Mouse (Mus musculus) stomach, embryonic 16.5 days (tissue): ENCODE measurements around the gene Ppp1r11. TPM values are rescaled to one million over a fixed set of nuclear protein-coding genes. Genes with fewer than 3 reads are reported as not detected.

Experiments used
- ATAC-seq: fragments of 200-750 bp; cut with Nextera tagmentation; 2 replicates; pipeline ENCODE4 v1.8.0; 2017; ENCODE audit warnings: moderate number of reproducible peaks, moderate TSS enrichment; ENCODE audit not compliant: insufficient read depth, low FRiP score
- H3K27ac ChIP-seq: fragments of 300-500 bp; sonication (generic); 2 replicates; pipeline ENCODE4 v1.5.1; 2014; ENCODE audit warnings: low read length
- H3K27me3 ChIP-seq: fragments of 300-500 bp; sonication (generic); 2 replicates; pipeline ENCODE4 v1.6.1; 2014; ENCODE audit warnings: low read length, control low read depth, mixed read lengths; ENCODE audit not compliant: control insufficient read depth, insufficient read depth
- H3K36me3 ChIP-seq: fragments of 300-500 bp; sonication (generic); 2 replicates; pipeline ENCODE4 v1.6.1; 2014; ENCODE audit warnings: low read length; ENCODE audit not compliant: control insufficient read depth, insufficient read depth
- H3K4me1 ChIP-seq: fragments of 300-500 bp; sonication (generic); 2 replicates; pipeline ENCODE4 v1.6.1; 2014; ENCODE audit warnings: low read length, control low read depth, mixed read lengths; ENCODE audit not compliant: control insufficient read depth, insufficient read depth
- H3K4me2 ChIP-seq: fragments of 300-500 bp; sonication (generic); 2 replicates; pipeline ENCODE4 v1.6.1; 2014; ENCODE audit warnings: low read depth, low read length, mixed read lengths
- H3K4me3 ChIP-seq: fragments of 300-500 bp; sonication (generic); replicated peaks from 2 replicates; pipeline ENCODE4 v1.5.1; 2014; ENCODE audit warnings: mild to moderate bottlenecking, low read length
- H3K9ac ChIP-seq: fragments of 300-500 bp; sonication (generic); 2 replicates; pipeline ENCODE4 v1.6.1; 2014; ENCODE audit warnings: low read length
- H3K9me3 ChIP-seq: fragments of 300-500 bp; sonication (generic); replicated peaks from 2 replicates; pipeline ENCODE4 v1.6.1; 2016; ENCODE audit warnings: low read length, control low read depth; ENCODE audit not compliant: control insufficient read depth
- WGBS: fragments of 180-500 bp; shearing (Covaris S2); extraction: QIAGEN DNeasy Blood & Tissue Kit; methylation state at CpG from one replicate; pipeline ENCODE4 v1.1.7; 2014; 5-methylcytosine and 5-hydroxymethylcytosine counted together
- polyA plus RNA-seq: library from polyadenylated mRNA; unstranded; fragments of >200 nt; fragmentation: Nextera tagmentation; extraction: Ambion mirVana; gene quantifications from 2 replicates; pipeline ENCODE4 v1.2.1, GENCODE M21; 2015

Gene Ppp1r11
- polyA plus RNA-seq, 1 experiment from 2014 or later, result 97.4 TPM

DNA sequence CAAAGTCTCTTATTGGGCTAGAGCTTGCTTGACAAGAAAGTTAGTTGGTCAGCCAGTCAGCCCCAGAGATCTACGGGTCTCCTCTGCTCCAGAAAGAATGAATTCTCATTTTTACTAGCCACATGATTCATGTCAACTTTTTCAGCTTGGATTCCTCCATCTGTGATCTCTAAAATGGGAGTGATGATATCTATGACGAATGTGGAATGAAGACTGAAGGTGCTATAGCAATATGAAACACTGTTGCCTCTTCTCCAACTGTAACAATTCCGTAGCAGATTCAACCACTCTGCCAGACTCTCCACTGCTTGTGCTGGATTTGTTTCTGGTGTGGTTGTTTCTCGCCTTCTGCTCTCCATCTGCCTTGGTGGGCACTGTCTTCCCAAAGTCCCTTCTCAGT lies 20.4 kb downstream of the Ppp1r11 start:
- no peaks in the 10 kb centered on the region for H3K36me3 ChIP-seq
- H3K4me1 ChIP-seq, result no peaks in the 10 kb centered on the region
- no peak for ATAC-seq
- no peak overlapping the region for H3K4me2 ChIP-seq
- no peak overlapping the region for H3K4me3 ChIP-seq
- WGBS, result 76% methylated on average over 4 of the region's 4 CpGs
- no peak overlapping the region for H3K9ac ChIP-seq
- H3K27me3 ChIP-seq, result no peaks in the 10 kb centered on the region
- no peaks in the 10 kb centered on the region for H3K9me3 ChIP-seq
- H3K27ac ChIP-seq, result no peak overlapping the region

DNA sequence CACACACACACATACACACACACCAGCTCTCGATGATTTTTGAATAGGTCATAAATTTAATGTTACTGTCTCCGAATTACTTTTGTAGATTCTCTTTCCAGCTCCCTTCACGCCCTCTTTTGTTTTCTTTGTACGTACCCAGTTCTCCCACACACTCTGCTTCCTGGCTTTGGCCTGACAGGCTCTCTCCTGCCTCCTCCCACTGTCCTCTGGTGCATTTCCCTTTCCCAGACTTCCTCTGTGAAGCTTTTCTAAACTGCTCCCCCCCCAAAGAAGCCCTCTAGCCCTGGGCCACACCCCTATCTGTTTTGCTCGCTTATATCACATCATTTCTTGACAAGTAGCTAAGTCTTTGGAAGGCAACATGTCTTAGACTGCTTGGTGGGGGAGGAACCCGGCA lies 21.3 kb downstream of the Ppp1r11 start:
- no peak for ATAC-seq
- Histone ChIP-seq H3K36me3 (no peaks in the 10 kb centered on the region), H3K27ac (no peak overlapping the region), H3K4me1 (no peaks in the 10 kb centered on the region), H3K9me3 (no peaks in the 10 kb centered on the region), H3K27me3 (no peaks in the 10 kb centered on the region), H3K9ac (no peak overlapping the region), H3K4me2 (no peak overlapping the region), H3K4me3 (no peak overlapping the region)
- WGBS, result 58% methylated on average over 6 of the region's 6 CpGs

DNA sequence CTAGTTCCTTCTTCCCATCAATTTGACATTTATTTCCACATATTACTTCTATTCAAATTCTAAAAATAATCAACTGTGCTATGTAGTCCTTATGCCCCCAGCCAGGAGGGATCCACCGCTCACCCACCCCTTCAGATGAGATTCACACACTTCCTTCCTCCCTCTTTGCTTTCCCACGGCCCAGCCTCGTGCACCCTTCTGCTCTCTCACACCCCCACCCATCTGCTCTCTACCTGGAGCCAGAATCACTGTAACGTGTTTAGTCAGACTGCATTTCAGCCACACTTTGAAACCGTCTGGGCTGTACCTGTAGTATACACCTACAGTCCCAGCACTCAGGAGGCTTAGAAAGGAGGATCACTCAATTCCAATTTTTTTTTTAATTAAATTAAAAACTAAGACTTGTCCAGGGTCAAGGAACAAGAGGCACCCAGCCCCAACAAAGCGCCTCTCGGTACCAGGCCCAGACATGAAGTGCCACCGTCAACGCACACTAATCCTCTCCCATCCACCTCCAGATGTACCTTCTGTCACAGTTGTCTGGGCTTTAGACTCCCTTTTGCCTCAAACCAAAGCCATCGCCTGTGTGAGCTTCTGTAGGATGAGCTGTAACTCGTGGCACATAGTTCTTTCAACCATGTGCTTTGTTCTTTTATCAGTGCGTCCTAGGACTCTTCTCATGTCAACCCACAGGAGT lies 22.2 kb downstream of the Ppp1r11 start:
- Histone ChIP-seq H3K9me3 (no peaks in the 10 kb centered on the region), H3K4me3 (no peak overlapping the region), H3K4me1 (no peaks in the 10 kb centered on the region), H3K27ac (no peak overlapping the region; the same call in 1 of the 2 replicates), H3K9ac (no peak overlapping the region), H3K4me2 (no peak overlapping the region), H3K27me3 (no peaks in the 10 kb centered on the region), H3K36me3 (no peaks in the 10 kb centered on the region)
- WGBS, result 67% methylated on average over 12 of the region's 12 CpGs
- no peak for ATAC-seq

DNA sequence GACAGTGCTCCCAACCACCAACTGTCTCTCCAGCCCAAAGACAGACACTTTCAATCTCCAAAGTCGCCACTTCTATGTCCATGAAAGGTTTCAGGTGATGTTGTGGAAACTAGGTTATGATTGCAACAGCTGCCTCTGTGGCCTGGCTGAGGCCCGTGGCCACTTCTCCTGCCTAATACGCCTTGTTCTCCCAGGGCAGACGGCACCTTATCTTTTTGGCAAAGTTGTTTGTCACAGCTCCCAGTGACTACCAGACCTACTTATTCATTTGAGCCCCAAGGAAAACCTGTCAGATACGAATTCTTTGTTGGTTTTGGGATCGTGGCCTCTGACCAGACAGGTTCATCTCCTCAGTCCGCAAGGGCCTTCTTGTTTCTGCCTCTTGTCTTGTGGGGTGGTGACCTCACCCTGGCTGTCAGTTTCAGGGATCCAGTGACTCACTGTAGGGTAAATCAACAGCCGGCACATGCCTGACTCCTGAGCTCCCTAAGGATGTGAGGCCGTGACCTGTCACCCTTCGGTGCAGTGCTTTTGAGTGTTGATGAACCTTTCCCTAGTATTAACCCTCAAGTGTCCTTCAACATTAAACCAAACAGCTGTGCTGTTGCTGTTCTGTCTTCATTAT lies 23.9 kb downstream of the Ppp1r11 start:
- Histone ChIP-seq H3K27me3 (no peaks in the 10 kb centered on the region), H3K36me3 (no peaks in the 10 kb centered on the region), H3K4me3 (no peak overlapping the region), H3K9me3 (no peaks in the 10 kb centered on the region), H3K4me1 (no peaks in the 10 kb centered on the region), H3K27ac (no peak overlapping the region), H3K4me2 (no peak overlapping the region), H3K9ac (no peak overlapping the region)
- 29% methylated on average over 10 of the region's 10 CpGs for WGBS
- ATAC-seq, result no peak

DNA sequence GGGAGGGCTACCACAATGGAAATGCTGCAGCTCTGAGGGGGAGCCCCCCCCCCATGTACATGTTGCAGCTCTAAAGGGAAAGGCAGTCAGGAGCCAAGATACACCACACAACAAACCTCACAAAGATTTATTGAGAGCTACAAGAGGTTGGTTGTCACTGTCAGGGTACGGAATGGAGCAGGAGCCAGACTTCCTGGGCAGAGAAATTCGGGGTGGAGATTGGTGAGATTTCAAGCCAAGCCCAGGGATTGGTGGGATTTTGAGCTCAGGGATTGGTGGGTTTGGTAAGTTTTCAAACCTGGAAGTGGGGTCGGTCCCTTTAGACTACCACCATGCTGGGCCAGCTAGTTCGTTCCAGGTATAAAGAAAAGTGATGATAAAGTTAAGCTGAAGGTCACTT lies 28.1 kb downstream of the Ppp1r11 start:
- Histone ChIP-seq H3K27me3 (no peaks in the 10 kb centered on the region), H3K9ac (no peak overlapping the region)

DNA sequence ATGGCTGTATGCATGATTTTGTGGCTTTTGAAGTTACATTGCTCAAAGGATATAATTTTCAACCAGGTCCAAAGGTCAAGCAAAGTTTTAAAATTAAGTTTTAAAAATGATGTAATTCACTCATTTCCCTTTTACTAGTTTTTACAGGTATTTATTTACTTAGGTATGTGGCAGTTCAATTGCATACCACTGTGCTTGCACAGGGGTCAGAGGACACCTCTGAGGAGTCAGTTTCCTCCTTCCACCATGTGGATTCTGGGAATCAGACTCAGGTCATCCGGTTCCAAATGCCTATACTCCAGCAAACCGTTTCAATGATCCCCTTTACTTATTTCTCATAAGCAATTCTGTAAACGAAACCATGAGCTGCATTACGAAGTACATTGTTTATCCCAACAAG lies 28.8 kb downstream of the Ppp1r11 start:
- Histone ChIP-seq H3K4me2 (no peak overlapping the region), H3K4me1 (no peaks in the 10 kb centered on the region), H3K4me3 (no peak overlapping the region), H3K27ac (no peak overlapping the region), H3K9me3 (no peaks in the 10 kb centered on the region), H3K27me3 (no peaks in the 10 kb centered on the region), H3K36me3 (no peaks in the 10 kb centered on the region), H3K9ac (no peak overlapping the region)
- no peak for ATAC-seq
- 73% methylated on average over 4 of the region's 4 CpGs for WGBS

More for the DNA sequence above, 28.1 kb downstream of the Ppp1r11 start:
- WGBS, result 61% methylated on average over 4 of the region's 4 CpGs
- H3K4me2 ChIP-seq, result no peak overlapping the region
- no peaks in the 10 kb centered on the region for H3K36me3 ChIP-seq
- no peaks in the 10 kb centered on the region for H3K9me3 ChIP-seq
- H3K4me3 ChIP-seq, result no peak overlapping the region
- H3K27ac ChIP-seq, result no peak overlapping the region
- no peaks in the 10 kb centered on the region for H3K4me1 ChIP-seq
- ATAC-seq, result no peak

DNA sequence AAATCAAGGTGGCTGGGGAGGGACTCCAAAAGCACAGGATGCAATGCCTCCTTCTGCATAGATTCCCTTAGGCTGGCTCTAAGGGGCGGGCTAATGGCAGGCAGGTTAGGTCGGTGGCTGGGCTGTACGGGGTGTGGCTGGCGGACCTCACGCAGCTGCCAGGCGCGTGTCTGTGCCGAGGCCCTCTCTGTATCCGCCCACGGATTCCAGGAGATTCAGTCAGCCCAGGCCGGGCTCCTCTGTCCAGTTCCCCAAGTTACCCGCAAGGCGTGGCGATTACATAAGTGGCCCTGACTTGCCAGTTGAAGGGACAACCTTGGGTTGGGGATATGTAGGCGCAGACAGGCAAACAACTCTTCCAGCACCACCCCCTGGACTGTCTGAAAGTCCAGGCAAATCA lies 31.3 kb downstream of the Ppp1r11 start:
- H3K4me1 ChIP-seq, result no peaks in the 10 kb centered on the region
- no peak overlapping the region for H3K4me2 ChIP-seq
- peak; percentile 58 for ATAC-seq
- WGBS, result 41% methylated on average over 15 of the region's 15 CpGs
- H3K9ac ChIP-seq, result no peak overlapping the region
- H3K9me3 ChIP-seq, result no peaks in the 10 kb centered on the region
- no peaks in the 10 kb centered on the region for H3K36me3 ChIP-seq
- no peaks in the 10 kb centered on the region for H3K27me3 ChIP-seq
- H3K27ac ChIP-seq, result no peak overlapping the region
- no peak overlapping the region for H3K4me3 ChIP-seq

DNA sequence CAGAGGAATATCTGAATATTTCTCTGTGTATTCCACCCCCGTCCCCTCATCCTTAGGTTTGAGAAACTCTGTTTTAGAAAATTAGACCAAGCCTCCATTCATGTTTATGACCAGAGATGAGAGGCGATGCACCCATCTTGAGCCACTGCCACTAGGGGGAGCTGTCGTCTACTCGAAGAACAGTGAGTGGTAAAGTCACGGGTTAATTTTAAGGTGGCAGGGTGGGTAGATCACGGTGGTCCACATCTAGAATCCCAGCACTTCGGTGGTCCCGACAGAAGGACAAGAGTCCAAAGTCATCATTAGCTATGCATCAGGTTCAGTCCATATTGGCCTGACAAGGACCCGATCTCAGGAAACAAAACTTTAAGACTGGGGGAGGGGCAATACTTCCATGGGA lies 36.5 kb downstream of the Ppp1r11 start:
- Histone ChIP-seq H3K36me3 (no peaks in the 10 kb centered on the region), H3K27me3 (no peaks in the 10 kb centered on the region), H3K4me1 (no peaks in the 10 kb centered on the region), H3K27ac (no peak overlapping the region), H3K4me2 (no peak overlapping the region), H3K4me3 (no peak overlapping the region), H3K9ac (no peak overlapping the region), H3K9me3 (no peaks in the 10 kb centered on the region)
- WGBS, result 15% methylated on average over 9 of the region's 9 CpGs
- no peak for ATAC-seq

DNA sequence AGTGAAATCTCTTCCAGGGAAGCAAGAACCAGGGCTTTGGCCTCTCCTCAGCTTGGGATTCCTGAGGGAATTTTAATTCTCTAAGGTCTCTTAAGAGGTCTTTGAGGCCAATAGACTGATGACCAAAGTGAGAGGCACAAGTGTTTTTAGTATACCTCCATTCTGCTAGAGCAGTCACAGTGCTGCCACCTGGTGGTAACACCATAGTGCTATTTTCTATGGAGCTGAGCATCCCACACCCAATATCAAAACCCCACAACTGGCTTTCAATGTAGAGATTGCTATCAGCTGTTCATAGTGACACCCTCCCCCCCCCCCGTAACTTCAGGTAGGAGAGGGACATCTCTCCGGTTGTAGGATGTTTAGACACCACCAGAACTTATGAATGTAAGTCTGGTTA lies 37.4 kb downstream of the Ppp1r11 start:
- H3K36me3 ChIP-seq, result no peaks in the 10 kb centered on the region
- H3K9ac ChIP-seq, result no peak overlapping the region
- no peak overlapping the region for H3K27ac ChIP-seq
- H3K4me1 ChIP-seq, result no peaks in the 10 kb centered on the region
- H3K4me2 ChIP-seq, result no peak overlapping the region
- H3K27me3 ChIP-seq, result no peaks in the 10 kb centered on the region
- 3% methylated on average over 2 of the region's 2 CpGs for WGBS
- no peak overlapping the region for H3K4me3 ChIP-seq
- no peaks in the 10 kb centered on the region for H3K9me3 ChIP-seq
- ATAC-seq, result no peak
